Mouse (Mus musculus) ES-Bruce4 (cell line): ENCODE results near the gene Swap70.

ENCODE experiments used
- CTCF ChIP-seq: IDR thresholded peaks from one replicate; pipeline ENCODE4 v1.8.1; 2011; ENCODE audit warnings: low read depth, low read length
- EP300 ChIP-seq: IDR thresholded peaks from 2 replicates; pipeline ENCODE4 v1.6.1; 2011; ENCODE audit warnings: low read depth, low read length; ENCODE audit not compliant: insufficient read depth
- POLR2A ChIP-seq: IDR thresholded peaks from one replicate; pipeline ENCODE4 v1.8.1; 2011; ENCODE audit warnings: low read length; ENCODE audit not compliant: insufficient read depth

DNA sequence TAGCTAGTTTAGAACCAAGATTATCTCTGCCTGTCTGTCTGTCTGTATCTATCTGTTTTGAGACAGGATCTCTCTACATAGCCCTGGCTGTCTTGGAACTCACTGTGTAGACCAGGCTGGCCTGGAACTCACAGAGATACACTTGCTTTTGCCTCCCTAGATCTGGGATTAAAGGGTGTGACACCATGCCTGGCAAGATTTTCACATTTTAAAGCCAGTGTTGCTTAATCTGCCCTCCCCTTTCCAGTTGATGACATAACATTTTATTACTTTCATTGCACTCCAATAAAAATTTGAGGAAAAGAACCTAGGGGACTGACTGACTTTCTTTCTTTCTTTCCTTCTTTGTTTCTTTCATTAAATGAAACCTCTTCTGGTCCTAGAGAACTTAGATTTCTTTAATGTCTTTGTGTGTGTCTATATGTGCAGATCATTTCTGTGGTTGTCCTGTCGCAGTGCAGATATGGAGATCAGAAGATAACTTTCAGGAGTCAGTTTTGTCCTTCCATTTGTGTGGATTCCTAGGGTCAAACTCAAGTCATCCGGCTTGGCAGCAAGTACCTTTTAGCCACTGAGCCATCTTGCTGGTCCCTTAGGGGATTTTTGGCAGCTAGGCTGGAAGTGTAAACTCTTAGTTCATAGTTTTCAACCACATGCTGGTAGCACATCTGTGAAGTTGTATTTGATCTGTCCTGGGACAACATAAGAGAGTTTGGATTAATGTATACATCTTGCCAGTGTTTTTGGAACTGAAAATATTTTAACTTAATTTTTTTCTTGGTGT, 2.4 kb downstream of the Swap70 start:
- TF ChIP-seq CTCF, result no peak
- TF ChIP-seq POLR2A, result no peak
- no peak for TF ChIP-seq EP300
